Comparison of ENCODE assay signal across 8 mouse cellular contexts in the genomic region with DNA sequence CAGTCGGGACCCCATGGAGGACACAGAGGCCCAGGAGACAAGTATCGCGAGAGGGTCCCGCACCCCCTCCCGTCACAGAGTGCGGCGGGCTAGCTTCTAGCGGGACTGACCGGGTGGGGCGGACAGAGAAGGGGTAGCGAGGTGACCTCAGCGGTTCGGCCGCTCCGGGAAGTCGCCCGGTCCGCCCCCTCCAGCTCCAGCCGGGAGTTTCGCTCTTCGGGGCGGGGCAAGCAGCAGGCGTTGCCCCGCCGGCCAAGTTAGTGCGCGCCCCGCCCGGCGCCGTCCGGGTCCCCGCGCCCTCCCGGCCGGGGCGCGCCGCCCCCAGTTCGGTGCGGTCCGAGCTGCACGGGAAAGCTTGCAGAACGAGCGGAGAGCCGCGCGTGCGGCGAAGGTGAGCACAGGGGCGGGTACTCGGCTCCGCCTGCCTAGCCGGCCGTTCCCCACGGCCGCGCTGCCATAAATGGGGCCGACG. TPM values are rescaled to one million over a fixed set of nuclear protein-coding genes. Genes with fewer than 3 reads are reported as not detected.
DNase-seq lines count a peak whose midpoint lies in the region; ATAC-seq and TF ChIP-seq lines count a peak whose summit lies in the region.

A gene (plus strand): TSS at position 274 of the 472 bp plus-strand sequence.

- no peak for TF ChIP-seq POLR2A in brain, embryonic 14.5 days (IDR thresholded peaks at IDR 0.05; ENCODE audit: borderline replicate concordance, extremely low read depth, insufficient read depth, insufficient read length, poor library complexity, severe bottlenecking)

- H3K4me2 ChIP-seq in intestine, embryonic 16.5 days (ENCODE audit: low read depth, low read length): peak within 1 kb of the TSS; percentile 96
- H3K4me2 ChIP-seq in liver, postnatal 0 days (ENCODE audit: low read depth, low read length): peak within 1 kb of the TSS; percentile 86
- peak within 1 kb of the TSS; percentile 95 for H3K4me2 ChIP-seq in neural tube, embryonic 12.5 days (replicated peaks)

- no peak for TF ChIP-seq EP300 in liver, postnatal 0 days (IDR thresholded peaks at IDR 0.05; ENCODE audit: low read depth)

- no peaks in the 10 kb centered on the region for H3K9me3 ChIP-seq in ES-E14 (ENCODE audit: control insufficient read depth, insufficient read depth, low read depth, low read length)
- H3K9me3 ChIP-seq in intestine, embryonic 16.5 days (ENCODE audit: control insufficient read depth, low read length): no peaks in the 10 kb centered on the region
- H3K9me3 ChIP-seq in liver, postnatal 0 days (ENCODE audit: low read length): no peaks in the 10 kb centered on the region
- H3K9me3 ChIP-seq in neural tube, embryonic 12.5 days: no peaks in the 10 kb centered on the region

- peak; percentile 36 for ATAC-seq in granulocyte monocyte progenitor cell, adult 5-6 weeks (replicated peaks; ENCODE audit: poor library complexity, severe bottlenecking)
- peak; percentile 43 for ATAC-seq in intestine, embryonic 16.5 days
- peak; percentile 40 for ATAC-seq in liver, postnatal 0 days
- peak; percentile 42 for ATAC-seq in neural tube, embryonic 12.5 days (ENCODE audit: low FRiP score, low read depth)

- in situ Hi-C loops in ES-E14 (cut with MboI; ENCODE audit: low sequenced_read_pairs in 2 of 2, unreplicated experiment in 2 of 2): no loop called here

- H3K9ac ChIP-seq in ES-E14 (ENCODE audit: insufficient read depth, low read depth, low read length, poor library complexity, severe bottlenecking): peak within 1 kb of the TSS; percentile 80
- peak within 1 kb of the TSS; percentile 78 for H3K9ac ChIP-seq in intestine, embryonic 16.5 days (ENCODE audit: low read depth, low read length)
- peak within 1 kb of the TSS; percentile 62 for H3K9ac ChIP-seq in liver, postnatal 0 days (replicated peaks)
- H3K9ac ChIP-seq in neural tube, embryonic 12.5 days: peak within 1 kb of the TSS; percentile 67

- no peaks in the 10 kb centered on the region for H3K36me3 ChIP-seq in ES-E14 (ENCODE audit: control insufficient read depth, insufficient read depth, low read length, poor library complexity, severe bottlenecking)
- H3K36me3 ChIP-seq in intestine, embryonic 16.5 days (ENCODE audit: control insufficient read depth, insufficient read depth, low read length): no peaks in the 10 kb centered on the region
- 0 out of 2 replicates have a peak, but pooled peaks cover 3% of the 10 kb centered on the region for H3K36me3 ChIP-seq in liver, postnatal 0 days (replicated peaks; ENCODE audit: insufficient read depth, low read length)
- H3K36me3 ChIP-seq in neural tube, embryonic 12.5 days: no peaks in the 10 kb centered on the region

- peaks cover 9% of the 10 kb centered on the region; the same call in 1 of the 2 replicates for H3K27me3 ChIP-seq in intestine, embryonic 16.5 days (replicated peaks; ENCODE audit: control insufficient read depth, insufficient read depth, low read length)
- peaks cover 32% of the 10 kb centered on the region for H3K27me3 ChIP-seq in liver, postnatal 0 days (ENCODE audit: insufficient read depth, low read length)
- H3K27me3 ChIP-seq in neural tube, embryonic 12.5 days (replicated peaks): peaks cover 48% of the 10 kb centered on the region

- no peak for DNase-seq in ES-E14 (ENCODE audit: low read depth, low spot score)
- peak; percentile 65 for DNase-seq in brain, embryonic 14.5 days (ENCODE audit: low read depth)
- peak; percentile 72 for DNase-seq in liver, postnatal 0 days
- DNase-seq in layer of hippocampus, adult 11-12 months (ENCODE audit: low spot score): no peak
- DNase-seq in left cerebral cortex, adult 8-10 months (ENCODE audit: low spot score in 2 of 2): no peak

- peak within 1 kb of the TSS; percentile 70 to 90 for H3K4me3 ChIP-seq in ES-E14 (ENCODE audit: insufficient read depth in 1 of 2, low read depth in 1 of 2, low read length in 2 of 2, poor library complexity in 1 of 2, severe bottlenecking in 1 of 2)
- H3K4me3 ChIP-seq in intestine, embryonic 16.5 days (ENCODE audit: low read length): peak within 1 kb of the TSS; percentile 73
- peak within 1 kb of the TSS; percentile 67 for H3K4me3 ChIP-seq in liver, postnatal 0 days (ENCODE audit: low read depth, low read length)
- peak within 1 kb of the TSS; percentile 64 for H3K4me3 ChIP-seq in neural tube, embryonic 12.5 days

- peaks cover 0 to 11% of the 10 kb centered on the region in 2 experiments; a peak in 2 of 4 replicates for H3K4me1 ChIP-seq in ES-E14 (ENCODE audit: control insufficient read depth in 2 of 2, insufficient read depth in 2 of 2, low read length in 2 of 2, poor library complexity in 1 of 2)
- peaks cover 36% of the 10 kb centered on the region for H3K4me1 ChIP-seq in intestine, embryonic 16.5 days (ENCODE audit: control insufficient read depth, insufficient read depth, low read length)
- H3K4me1 ChIP-seq in liver, postnatal 0 days (ENCODE audit: insufficient read depth): peaks cover 25% of the 10 kb centered on the region
- peaks cover 35% of the 10 kb centered on the region for H3K4me1 ChIP-seq in neural tube, embryonic 12.5 days

- H3K27ac ChIP-seq in ES-E14 (ENCODE audit: insufficient read depth, low read depth, low read length, poor library complexity, severe bottlenecking): no peak within 1 kb of the TSS
- peak within 1 kb of the TSS; percentile 92 for H3K27ac ChIP-seq in intestine, embryonic 16.5 days (ENCODE audit: low read length)
- H3K27ac ChIP-seq in liver, postnatal 0 days (ENCODE audit: low read depth): 0 out of 2 replicates have a peak within 1 kb of the TSS, but pooled peaks have one; percentile 23
- no peak within 1 kb of the TSS for H3K27ac ChIP-seq in neural tube, embryonic 12.5 days

- 0% methylated on average over 53 of the region's 60 CpGs for WGBS in intestine, embryonic 16.5 days
- under 1% methylated on average over 41 of the region's 60 CpGs for whole genome bisulfite sequencing in liver, postnatal 0 days (ENCODE audit: insufficient replicate concordance)
- WGBS in neural tube, embryonic 12.5 days: under 1% methylated on average over 60 of the region's 60 CpGs

- TF ChIP-seq CTCF in brain, embryonic 14.5 days (IDR thresholded peaks at IDR 0.05; ENCODE audit: borderline replicate concordance, extremely low read depth, insufficient read depth, insufficient read length): no peak
- TF ChIP-seq CTCF in liver, postnatal 0 days (IDR thresholded peaks at IDR 0.05; ENCODE audit: low read depth): no peak

TF ChIP-seq in ES-E14, 5 proteins besides CTCF, POLR2A, EP300 and RAD21:
- TF ChIP-seq CHD2 (IDR thresholded peaks at IDR 0.05; ENCODE audit: low read depth, low read length) (peak; percentile 57; the same call in 1 of the 2 replicates), MAFK (IDR thresholded peaks at IDR 0.05; ENCODE audit: insufficient read depth, low read depth, low read length) (no peak)

RNA-seq across cellular contexts. Expression of the gene that starts here (rescaled TPM):
- 1.3 and 1.8 TPM in 2 replicates for total RNA-seq in ES-E14 (2012; rRNA removed)
- 2.6 and 5.0 TPM in 2 replicates for polyA plus RNA-seq in brain, embryonic 14.5 days (2012; rRNA removed)
- 1.0 and 5.4 TPM in 2 replicates for total RNA-seq in granulocyte monocyte progenitor cell, adult 5-6 weeks (2014; fragmentation: Nextera tagmentation)
- 0.82 and 1.3 TPM in 2 replicates for total RNA-seq in granulocyte monocyte progenitor cell, adult 5-6 weeks (2017)
- polyA plus RNA-seq in intestine, embryonic 16.5 days (2015; fragmentation: Nextera tagmentation; extraction: Ambion mirVana): 6.8 and 8.2 TPM in 2 replicates
- 1.3 and 1.6 TPM in 2 replicates for polyA plus RNA-seq in liver, postnatal 0 days (2015; fragmentation: Nextera tagmentation; extraction: Ambion mirVana)
- polyA plus RNA-seq in neural tube, embryonic 12.5 days (2016; fragmentation: Nextera tagmentation; extraction: Ambion mirVana): 4.0 and 5.4 TPM in 2 replicates
- total RNA-seq in left cerebral cortex, adult 8-10 months (2022): 1 to 10 TPM in 2 of 4 experiments, under 1 TPM in 2; 0.81 to 1.7 (median 1.1) TPM

Comparison
In these comparisons a context has a peak if more than half of its experiments do, and no peak if none do; other contexts are left out.
1. DNase-seq: peak in brain, embryonic 14.5 days (single experiment) and liver, postnatal 0 days (single experiment); none in ES-E14 (single experiment), layer of hippocampus, adult 11-12 months (single experiment) and left cerebral cortex, adult 8-10 months (0 of 2).
2. H3K27ac ChIP-seq: peak in intestine, embryonic 16.5 days (single experiment) and liver, postnatal 0 days (single experiment); none in ES-E14 (single experiment) and neural tube, embryonic 12.5 days (single experiment).
3. Peak in every context shown above with its lines, with median percentiles within 50 percentile points of each other: H3K4me3 ChIP-seq, H3K9ac ChIP-seq, ATAC-seq and H3K4me2 ChIP-seq.